Comparison of ENCODE assay signal across 29 mouse cellular contexts in the genomic region with DNA sequence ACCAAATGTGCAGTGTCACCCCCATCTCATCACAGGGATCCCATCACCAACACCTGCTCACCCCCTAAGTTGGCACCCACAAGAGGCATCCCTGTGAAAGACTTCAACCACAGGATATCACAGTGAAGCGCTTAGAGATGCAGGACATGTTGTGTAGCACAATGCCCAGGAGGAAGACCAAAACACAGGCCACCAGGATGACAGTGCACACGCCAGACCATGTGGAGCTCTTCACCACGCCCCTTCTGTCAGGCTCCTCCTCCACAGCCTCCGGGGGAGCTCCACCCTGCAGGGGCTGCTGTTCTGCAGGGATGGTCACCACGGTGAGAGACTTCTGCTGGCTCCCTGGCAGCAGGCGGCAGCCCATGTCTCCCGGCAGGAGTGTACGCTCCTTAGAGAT.
DNase-seq lines count a peak whose midpoint lies in the region; ATAC-seq and TF ChIP-seq lines count a peak whose summit lies in the region.
"Had no signal": no experiment of that assay in that cellular context is flagged by ENCODE, and none has a peak within 500 bp of the region (broad histone marks: within the 10 kb centered on the region; RNA-seq: fewer than 3 reads in every experiment).

No protein-coding gene starts in this region.

- ATAC-seq in embryonic facial prominence, embryonic 14.5 days (ENCODE audit: low read depth), result peak; percentile 9; the same call in 1 of the 2 replicates
- ATAC-seq in intestine, embryonic 15.5 days, result peak; percentile 53; the same call in 1 of the 2 replicates
- ATAC-seq in intestine, postnatal 0 days, result no peak
- ATAC-seq in midbrain, embryonic 12.5 days (ENCODE audit: low FRiP score, low read depth), result 0 out of 2 replicates have a peak, but pooled peaks have one; percentile 47
- ATAC-seq in intestine, embryonic 16.5 days, result 0 out of 2 replicates have a peak, but pooled peaks have one; percentile 13
- ATAC-seq: forebrain, embryonic 16.5 days; hindbrain, postnatal 0 days had no signal

- H3K9ac ChIP-seq in embryonic facial prominence, embryonic 14.5 days (ENCODE audit: low read depth, low read length), result no peak overlapping the region
- H3K9ac ChIP-seq in intestine, embryonic 15.5 days, result no peak overlapping the region
- no peak overlapping the region for H3K9ac ChIP-seq in intestine, postnatal 0 days (ENCODE audit: low read depth, low read length)
- no peak overlapping the region for H3K9ac ChIP-seq in midbrain, embryonic 12.5 days (replicated peaks)
- no peak overlapping the region for H3K9ac ChIP-seq in intestine, embryonic 16.5 days (ENCODE audit: low read depth, low read length)
- H3K9ac ChIP-seq: embryonic facial prominence, embryonic 15.5 days; heart, embryonic 15.5 days; liver, embryonic 13.5 days; neural tube, embryonic 13.5 days had no signal

- H3K4me3 ChIP-seq in embryonic facial prominence, embryonic 14.5 days (ENCODE audit: low read depth, low read length), result no peak overlapping the region
- no peak overlapping the region for H3K4me3 ChIP-seq in embryonic facial prominence, embryonic 10.5 days
- H3K4me3 ChIP-seq in intestine, embryonic 15.5 days (replicated peaks), result no peak overlapping the region
- no peak overlapping the region for H3K4me3 ChIP-seq in intestine, postnatal 0 days (ENCODE audit: low read depth, low read length)
- H3K4me3 ChIP-seq in midbrain, embryonic 12.5 days, result no peak overlapping the region
- no peak overlapping the region for H3K4me3 ChIP-seq in midbrain, embryonic 10.5 days
- H3K4me3 ChIP-seq in intestine, embryonic 16.5 days (ENCODE audit: low read length), result no peak overlapping the region
- H3K4me3 ChIP-seq: embryonic facial prominence, embryonic 15.5 days; heart, embryonic 15.5 days; left cerebral cortex, adult 2 months; liver, embryonic 13.5 days; myocyte; neural tube, embryonic 13.5 days had no signal

- H3K36me3 ChIP-seq in embryonic facial prominence, embryonic 14.5 days (ENCODE audit: control insufficient read depth, insufficient read depth, low read length), result no peaks in the 10 kb centered on the region
- no peaks in the 10 kb centered on the region for H3K36me3 ChIP-seq in embryonic facial prominence, embryonic 10.5 days (replicated peaks)
- H3K36me3 ChIP-seq in intestine, embryonic 15.5 days, result no peaks in the 10 kb centered on the region
- peaks cover 7% of the 10 kb centered on the region for H3K36me3 ChIP-seq in intestine, postnatal 0 days (ENCODE audit: control insufficient read depth, insufficient read depth)
- peaks cover 5% of the 10 kb centered on the region; the same call in 1 of the 2 replicates for H3K36me3 ChIP-seq in midbrain, embryonic 12.5 days
- peaks cover 6% of the 10 kb centered on the region; the same call in 1 of the 2 replicates for H3K36me3 ChIP-seq in midbrain, embryonic 10.5 days
- H3K36me3 ChIP-seq in intestine, embryonic 16.5 days (ENCODE audit: control insufficient read depth, insufficient read depth, low read length), result no peaks in the 10 kb centered on the region
- H3K36me3 ChIP-seq: embryonic facial prominence, embryonic 15.5 days; heart, embryonic 15.5 days; liver, embryonic 13.5 days had no signal

- H3K27me3 ChIP-seq in embryonic facial prominence, embryonic 14.5 days (replicated peaks; ENCODE audit: control insufficient read depth, insufficient read depth, low read length), result no peaks in the 10 kb centered on the region
- H3K27me3 ChIP-seq in embryonic facial prominence, embryonic 10.5 days (replicated peaks; ENCODE audit: low read depth, poor library complexity, severe bottlenecking), result no peaks in the 10 kb centered on the region
- H3K27me3 ChIP-seq in intestine, embryonic 15.5 days (replicated peaks), result no peaks in the 10 kb centered on the region
- H3K27me3 ChIP-seq in intestine, postnatal 0 days (replicated peaks; ENCODE audit: control insufficient read depth, insufficient read depth, low read length), result no peaks in the 10 kb centered on the region
- H3K27me3 ChIP-seq in midbrain, embryonic 12.5 days, result no peaks in the 10 kb centered on the region
- H3K27me3 ChIP-seq in midbrain, embryonic 10.5 days (ENCODE audit: low read depth, poor library complexity, severe bottlenecking), result no peaks in the 10 kb centered on the region
- no peaks in the 10 kb centered on the region for H3K27me3 ChIP-seq in intestine, embryonic 16.5 days (replicated peaks; ENCODE audit: control insufficient read depth, insufficient read depth, low read length)
- H3K27me3 ChIP-seq: embryonic facial prominence, embryonic 15.5 days; heart, embryonic 15.5 days; liver, embryonic 13.5 days; neural tube, embryonic 13.5 days had no signal

- no peak for DNase-seq in embryonic facial prominence, embryonic 14.5 days (ENCODE audit: low spot score)
- DNase-seq in embryonic facial prominence, embryonic 10.5 days (ENCODE audit: low spot score), result no peak
- DNase-seq in midbrain, embryonic 10.5 days (ENCODE audit: low spot score), result no peak
- no peak for DNase-seq in ovary, postnatal 36 days (ENCODE audit: low spot score)
- DNase-seq: adrenal gland, postnatal 14 days; cerebellum, adult 2 months; cerebellum, postnatal 25 days; embryo, embryonic 11 days; gastrocnemius, postnatal 10 days; heart, adult 18-20 months; heart, postnatal 36 days; kidney, adult 18-20 months; layer of hippocampus, adult 9-11 months; liver, embryonic 13.5 days; lung, adult 2 months; thymus, adult 2 months; thymus, postnatal 4 days had no signal

- WGBS in embryonic facial prominence, embryonic 14.5 days, result 75% methylated on average over 8 of the region's 8 CpGs
- 71% methylated on average over 8 of the region's 8 CpGs for WGBS in embryonic facial prominence, embryonic 10.5 days
- WGBS in intestine, embryonic 15.5 days, result 69% methylated on average over 8 of the region's 8 CpGs
- WGBS in intestine, postnatal 0 days, result 79% methylated on average over 8 of the region's 8 CpGs
- WGBS in midbrain, embryonic 12.5 days, result 73% methylated on average over 8 of the region's 8 CpGs
- WGBS in midbrain, embryonic 10.5 days, result 69% methylated on average over 8 of the region's 8 CpGs
- WGBS in intestine, embryonic 16.5 days, result 73% methylated on average over 8 of the region's 8 CpGs

- H3K4me2 ChIP-seq in embryonic facial prominence, embryonic 14.5 days (ENCODE audit: low read depth, low read length), result no peak overlapping the region
- H3K4me2 ChIP-seq in intestine, embryonic 15.5 days (replicated peaks), result no peak overlapping the region
- H3K4me2 ChIP-seq in intestine, postnatal 0 days (replicated peaks; ENCODE audit: low read depth), result no peak overlapping the region
- H3K4me2 ChIP-seq in midbrain, embryonic 12.5 days (replicated peaks), result no peak overlapping the region
- H3K4me2 ChIP-seq in intestine, embryonic 16.5 days (ENCODE audit: low read depth, low read length), result no peak overlapping the region
- H3K4me2 ChIP-seq: embryonic facial prominence, embryonic 15.5 days; heart, embryonic 15.5 days; liver, embryonic 13.5 days; neural tube, embryonic 13.5 days had no signal

- no peaks in the 10 kb centered on the region for H3K9me3 ChIP-seq in embryonic facial prominence, embryonic 14.5 days (ENCODE audit: control insufficient read depth, low read length)
- no peaks in the 10 kb centered on the region for H3K9me3 ChIP-seq in embryonic facial prominence, embryonic 10.5 days
- no peaks in the 10 kb centered on the region for H3K9me3 ChIP-seq in intestine, embryonic 15.5 days
- H3K9me3 ChIP-seq in intestine, postnatal 0 days (ENCODE audit: control insufficient read depth), result no peaks in the 10 kb centered on the region
- no peaks in the 10 kb centered on the region for H3K9me3 ChIP-seq in midbrain, embryonic 12.5 days
- no peaks in the 10 kb centered on the region for H3K9me3 ChIP-seq in midbrain, embryonic 10.5 days (replicated peaks)
- H3K9me3 ChIP-seq in intestine, embryonic 16.5 days (ENCODE audit: control insufficient read depth, low read length), result no peaks in the 10 kb centered on the region
- H3K9me3 ChIP-seq: embryonic facial prominence, embryonic 15.5 days; heart, embryonic 15.5 days; liver, embryonic 13.5 days; neural tube, embryonic 13.5 days had no signal

- no peak for TF ChIP-seq CTCF in intestine, postnatal 0 days (IDR thresholded peaks at IDR 0.05; ENCODE audit: low read depth)

- no peaks in the 10 kb centered on the region for H3K4me1 ChIP-seq in embryonic facial prominence, embryonic 14.5 days (ENCODE audit: control insufficient read depth, insufficient read depth, low read length)
- H3K4me1 ChIP-seq in embryonic facial prominence, embryonic 10.5 days, result peaks cover 3% of the 10 kb centered on the region; the same call in 1 of the 2 replicates
- H3K4me1 ChIP-seq in intestine, embryonic 15.5 days (replicated peaks), result no peaks in the 10 kb centered on the region
- H3K4me1 ChIP-seq in intestine, postnatal 0 days (replicated peaks; ENCODE audit: control insufficient read depth, insufficient read depth, low read length), result no peaks in the 10 kb centered on the region
- H3K4me1 ChIP-seq in midbrain, embryonic 12.5 days, result no peaks in the 10 kb centered on the region
- no peaks in the 10 kb centered on the region for H3K4me1 ChIP-seq in midbrain, embryonic 10.5 days
- H3K4me1 ChIP-seq in intestine, embryonic 16.5 days (ENCODE audit: control insufficient read depth, insufficient read depth, low read length), result no peaks in the 10 kb centered on the region
- H3K4me1 ChIP-seq: embryonic facial prominence, embryonic 15.5 days; liver, embryonic 13.5 days had no signal

- H3K27ac ChIP-seq in embryonic facial prominence, embryonic 14.5 days (replicated peaks; ENCODE audit: low read depth, low read length), result no peak overlapping the region
- no peak overlapping the region for H3K27ac ChIP-seq in embryonic facial prominence, embryonic 10.5 days (replicated peaks)
- H3K27ac ChIP-seq in intestine, embryonic 15.5 days, result no peak overlapping the region
- no peak overlapping the region for H3K27ac ChIP-seq in intestine, postnatal 0 days (ENCODE audit: low read depth, low read length)
- H3K27ac ChIP-seq in midbrain, embryonic 12.5 days (replicated peaks), result no peak overlapping the region
- no peak overlapping the region for H3K27ac ChIP-seq in midbrain, embryonic 10.5 days (replicated peaks)
- H3K27ac ChIP-seq in intestine, embryonic 16.5 days (ENCODE audit: low read length), result no peak overlapping the region
- H3K27ac ChIP-seq: embryonic facial prominence, embryonic 15.5 days; heart, embryonic 15.5 days; hindbrain, postnatal 0 days; left cerebral cortex, adult 2 months; liver, embryonic 13.5 days; neural tube, embryonic 13.5 days; stomach, postnatal 0 days had no signal
